ENCODE assay signal across 8 mouse cellular contexts in the genomic region with DNA sequence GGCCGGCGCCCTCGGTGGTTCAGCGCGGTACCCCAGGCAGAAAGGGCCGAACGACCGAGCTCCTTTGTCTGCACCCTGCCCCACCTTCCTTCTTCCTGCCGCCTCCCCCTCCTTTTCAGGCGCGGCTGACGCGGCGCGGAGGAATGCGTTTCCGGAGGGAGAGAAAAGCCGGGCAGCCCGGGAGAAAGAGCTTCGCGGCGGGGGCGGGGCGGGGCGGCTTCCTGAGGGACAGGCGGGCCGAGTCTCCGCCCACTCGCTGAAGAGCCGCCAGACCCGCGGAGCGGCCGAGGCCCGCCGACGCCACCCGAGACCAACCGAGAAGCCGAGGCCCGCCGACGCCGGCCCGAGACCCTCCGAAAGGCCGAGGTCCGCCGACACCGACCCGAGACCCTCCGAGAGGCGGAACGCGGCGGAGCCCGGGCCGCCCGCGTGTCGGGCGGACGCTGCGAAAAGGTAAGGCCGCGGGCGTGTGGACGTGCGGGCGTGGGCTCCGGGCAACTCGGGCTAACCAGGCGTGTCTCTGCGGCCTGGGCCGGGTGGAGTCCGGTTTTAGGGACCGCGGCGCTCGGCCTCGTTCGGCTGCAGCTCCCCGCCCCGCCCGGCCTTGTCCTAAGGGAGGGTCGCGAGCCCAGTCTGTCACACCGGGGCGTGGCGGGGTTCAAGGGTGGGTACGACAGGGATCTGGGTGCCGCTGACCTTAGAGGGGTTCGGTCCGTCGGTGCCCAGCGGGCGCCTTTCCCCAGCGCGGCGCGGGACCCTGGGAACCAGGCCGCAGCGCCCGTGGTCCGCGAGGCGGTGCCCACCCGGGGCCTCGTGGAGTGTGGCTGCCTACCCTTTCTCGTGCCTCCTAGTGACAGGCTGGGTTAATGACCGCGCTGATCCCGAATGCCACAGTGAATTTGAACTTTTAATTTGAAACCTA. TPM values are rescaled to one million over a fixed set of nuclear protein-coding genes. Genes with fewer than 3 reads are reported as not detected.
DNase-seq lines count a peak whose midpoint lies in the region; ATAC-seq and TF ChIP-seq lines count a peak whose summit lies in the region.

A gene (plus strand): TSS at position 148 of the 922 bp plus-strand sequence.

- peaks cover 10% of the 10 kb centered on the region for H3K4me1 ChIP-seq in brown adipose tissue, adult 24 weeks (ENCODE audit: control insufficient read depth, insufficient read depth, insufficient read length, low read length)
- H3K4me1 ChIP-seq in heart, embryonic 12.5 days (replicated peaks) = peaks cover 19% of the 10 kb centered on the region
- H3K4me1 ChIP-seq in kidney, postnatal 0 days (replicated peaks; ENCODE audit: insufficient read depth, low read length) = peaks cover 7% of the 10 kb centered on the region
- H3K4me1 ChIP-seq in liver, adult 2 months (ENCODE audit: control insufficient read depth, insufficient read depth, low read length) = peaks cover 9% of the 10 kb centered on the region

- H3K79me2 ChIP-seq in liver, adult 2 months (ENCODE audit: control insufficient read depth, insufficient read depth, low read length) = peaks cover 17% of the 10 kb centered on the region; the same call in 1 of the 2 replicates
- peaks cover 49% of the 10 kb centered on the region for H3K79me2 ChIP-seq in myocyte (ENCODE audit: control insufficient read depth, insufficient read depth)

- H3ac ChIP-seq in myocyte (ENCODE audit: control insufficient read depth, insufficient read length) = peak within 1 kb of the TSS; percentile 97

- H3K27ac ChIP-seq in brown adipose tissue, adult 24 weeks (replicated peaks; ENCODE audit: low read depth, low read length) = peak within 1 kb of the TSS; percentile 99
- H3K27ac ChIP-seq in heart, embryonic 12.5 days (ENCODE audit: poor library complexity, severe bottlenecking) = peak within 1 kb of the TSS; percentile 99
- H3K27ac ChIP-seq in kidney, postnatal 0 days = peak within 1 kb of the TSS; percentile 99
- peak within 1 kb of the TSS; percentile 98 for H3K27ac ChIP-seq in liver, adult 2 months (replicated peaks; ENCODE audit: insufficient read depth, low read depth, low read length)

- no peaks in the 10 kb centered on the region for H3K36me3 ChIP-seq in heart, embryonic 12.5 days
- H3K36me3 ChIP-seq in kidney, postnatal 0 days (ENCODE audit: insufficient read depth, low read length) = no peaks in the 10 kb centered on the region
- H3K36me3 ChIP-seq in liver, adult 2 months (ENCODE audit: control insufficient read depth, insufficient read depth, low read length) = no peaks in the 10 kb centered on the region
- H3K36me3 ChIP-seq in myocyte (ENCODE audit: control insufficient read depth, insufficient read depth) = no peaks in the 10 kb centered on the region

- H3K9ac ChIP-seq in heart, embryonic 12.5 days = peak within 1 kb of the TSS; percentile 98
- peak within 1 kb of the TSS; percentile 99 for H3K9ac ChIP-seq in kidney, postnatal 0 days (ENCODE audit: low read depth, low read length)
- peak within 1 kb of the TSS; percentile 97 for H3K9ac ChIP-seq in liver, adult 2 months (ENCODE audit: low read depth, low read length)

- H3K9me3 ChIP-seq in heart, embryonic 12.5 days (replicated peaks) = no peaks in the 10 kb centered on the region
- H3K9me3 ChIP-seq in kidney, postnatal 0 days (replicated peaks; ENCODE audit: low read length) = no peaks in the 10 kb centered on the region

- WGBS in heart, embryonic 12.5 days = under 1% methylated on average over 106 of the region's 113 CpGs
- WGBS in kidney, postnatal 0 days = under 1% methylated on average over 105 of the region's 113 CpGs
- under 1% methylated on average over 110 of the region's 113 CpGs for WGBS in liver, adult 2 months

- ATAC-seq in erythroid progenitor cell, adult 5-6 weeks (replicated peaks; ENCODE audit: low FRiP score, poor library complexity, severe bottlenecking) = peak; percentile 77
- peak; percentile 95 for ATAC-seq in heart, embryonic 12.5 days (ENCODE audit: insufficient number of reproducible peaks, low FRiP score)
- peak; percentile 95 for ATAC-seq in kidney, postnatal 0 days (replicated peaks; ENCODE audit: low FRiP score, low read depth)

- H3K27me3 ChIP-seq in heart, embryonic 12.5 days (replicated peaks) = no peaks in the 10 kb centered on the region
- H3K27me3 ChIP-seq in kidney, postnatal 0 days (ENCODE audit: insufficient read depth, low read length) = no peaks in the 10 kb centered on the region
- no peaks in the 10 kb centered on the region for H3K27me3 ChIP-seq in liver, adult 2 months (ENCODE audit: control insufficient read depth, insufficient read depth, low read length)
- H3K27me3 ChIP-seq in myocyte (ENCODE audit: control insufficient read depth, insufficient read depth, insufficient read length) = no peaks in the 10 kb centered on the region

- TF ChIP-seq CTCF in kidney, postnatal 0 days (IDR thresholded peaks at IDR 0.05; ENCODE audit: low read depth) = peak; percentile 45
- TF ChIP-seq CTCF in liver, adult 2 months (IDR thresholded peaks at IDR 0.05; ENCODE audit: low read depth, low read length) = 0 out of 2 replicates have a peak, but pooled peaks have one; percentile 30

- H3K4me3 ChIP-seq in brown adipose tissue, adult 24 weeks (ENCODE audit: insufficient read depth, low read depth, low read length) = peak within 1 kb of the TSS; percentile 97
- peak within 1 kb of the TSS; percentile 72 for H3K4me3 ChIP-seq in heart, embryonic 12.5 days
- peak within 1 kb of the TSS; percentile 92 for H3K4me3 ChIP-seq in kidney, postnatal 0 days (replicated peaks; ENCODE audit: low read depth, low read length)
- peak within 1 kb of the TSS; percentile 91 for H3K4me3 ChIP-seq in liver, adult 2 months (ENCODE audit: insufficient read depth, low read depth, low read length)
- peak within 1 kb of the TSS; percentile 70 for H3K4me3 ChIP-seq in myocyte

- peak; percentile 79 for DNase-seq in CD4-positive, CD25-positive, alpha-beta regulatory T cell, adult 2 months (ENCODE audit: low read depth, low spot score)
- DNase-seq in kidney, postnatal 0 days (ENCODE audit: low spot score) = peak; percentile 97
- peak; percentile 70 for DNase-seq in liver, adult 2 months (ENCODE audit: extremely low read depth, low read depth, low spot score)
- peak; percentile 86 to 93 for DNase-seq in spleen, postnatal 4 days (ENCODE audit: low spot score in 2 of 2)

- H3K4me2 ChIP-seq in heart, embryonic 12.5 days = peak within 1 kb of the TSS; percentile 72
- H3K4me2 ChIP-seq in kidney, postnatal 0 days (ENCODE audit: low read length) = peak within 1 kb of the TSS; percentile 75
- H3K4me2 ChIP-seq in myocyte (ENCODE audit: low read depth) = peak within 1 kb of the TSS; percentile 94

- TF ChIP-seq POLR2A in liver, adult 2 months (IDR thresholded peaks at IDR 0.05; ENCODE audit: extremely low read depth, insufficient read depth, low read length) = peak; percentile 64
- peak; percentile 78 for TF ChIP-seq POLR2A in myocyte (IDR thresholded peaks at IDR 0.05; ENCODE audit: insufficient read length, low read depth)

TF ChIP-seq in myocyte, 11 proteins besides CTCF, POLR2A, EP300 and RAD21:
- TF ChIP-seq REST (IDR thresholded peaks at IDR 0.05; ENCODE audit: insufficient read depth, insufficient read length) (no peak), TCF12 (IDR thresholded peaks at IDR 0.05; ENCODE audit: insufficient read depth, poor library complexity, severe bottlenecking) (no peak), CEBPB (IDR thresholded peaks at IDR 0.05; ENCODE audit: insufficient read depth, poor library complexity, severe bottlenecking) (no peak), MYOD1 (IDR thresholded peaks at IDR 0.05; ENCODE audit: control insufficient read depth in 1 of 3, insufficient read length in 2 of 3, low read depth in 2 of 3) (peak in 1 of 3 experiments; percentile 19), E2F4 (IDR thresholded peaks at IDR 0.05; ENCODE audit: insufficient read depth) (no peak), POLR2AphosphoS2 (IDR thresholded peaks at IDR 0.05; ENCODE audit: insufficient read length, low read depth) (peak; percentile 83), MYOG (IDR thresholded peaks at IDR 0.05; ENCODE audit: control insufficient read depth in 1 of 3, insufficient read depth in 1 of 3, insufficient read length in 2 of 3, low read depth in 2 of 3) (no peak), SRF (IDR thresholded peaks at IDR 0.05; ENCODE audit: control insufficient read depth, insufficient read length, low read depth) (no peak), USF1 (IDR thresholded peaks at IDR 0.05; ENCODE audit: low read depth) (no peak), TCF3 (IDR thresholded peaks at IDR 0.05; ENCODE audit: insufficient read length, low read depth) (no peak), MAX (IDR thresholded peaks at IDR 0.05; ENCODE audit: low read depth) (no peak)

RNA-seq across cellular contexts. Expression of the gene that starts here (rescaled TPM):
- 111 and 122 TPM in 2 replicates for polyA plus RNA-seq in brown adipose tissue, adult 24 weeks (2012; ENCODE audit: insufficient read depth, insufficient read length, missing spikeins)
- 81.3 and 84.0 TPM in 2 replicates for total RNA-seq in erythroid progenitor cell, adult 5-6 weeks (2015; ENCODE audit: low replicate concordance)
- 111 and 145 TPM in 2 replicates for total RNA-seq in erythroid progenitor cell, adult 5-6 weeks (2017; ENCODE audit: low replicate concordance)
- polyA plus RNA-seq in heart, embryonic 12.5 days (2016; fragmentation: Nextera tagmentation; extraction: Ambion mirVana) = 474 and 476 TPM in 2 replicates
- polyA plus RNA-seq in kidney, postnatal 0 days (2015; fragmentation: Nextera tagmentation; extraction: Ambion mirVana) = 302 and 312 TPM in 2 replicates
- total RNA-seq in liver, adult 2 months (2014; rRNA removed) = 109 and 119 TPM in 2 replicates
- polyA plus RNA-seq in liver, adult 2 months (2012; rRNA removed) = 23.5 and 24.8 TPM in 2 replicates
- 232 TPM for polyA plus RNA-seq in myocyte (2012; fragmentation: generic; extraction: Trizol)

Comparison
In these comparisons a context has a peak if more than half of its experiments do, and no peak if none do; other contexts are left out.
1. Peak in every context shown above with its lines: DNase-seq, ATAC-seq, H3K4me3 ChIP-seq and H3K27ac ChIP-seq.